Comparison of ENCODE assay signal across 8 mouse cellular contexts in genomic region chr8:9978475-9979230, GRCm38 (mm10). TPM values are rescaled to one million over a fixed set of nuclear protein-coding genes. Genes with fewer than 3 reads are reported as not detected.
A peak's percentile ranks its signal among the peaks of the same experiment; 100 is the strongest.
DNase-seq lines count a peak whose midpoint lies in the region; ATAC-seq and TF ChIP-seq lines count a peak whose summit lies in the region.

No protein-coding gene starts in this region.

- H3K4me1 ChIP-seq in CH12.LX (ENCODE audit: control insufficient read depth in 1 of 2, insufficient read depth in 2 of 2): peaks cover 5 to 35% of the 10 kb centered on the region in 2 experiments; a peak in 3 of 4 replicates
- H3K4me1 ChIP-seq in cortical plate, adult 2 months (ENCODE audit: control insufficient read depth, insufficient read depth, low read length): peaks cover 13% of the 10 kb centered on the region
- H3K4me1 ChIP-seq in hindbrain, embryonic 14.5 days (replicated peaks; ENCODE audit: control insufficient read depth, insufficient read depth, low read length): peaks cover 37% of the 10 kb centered on the region
- peaks cover 43% of the 10 kb centered on the region for H3K4me1 ChIP-seq in midbrain, embryonic 13.5 days (replicated peaks)

- no peaks in the 10 kb centered on the region for H3K27me3 ChIP-seq in CH12.LX (replicated peaks)
- H3K27me3 ChIP-seq in hindbrain, embryonic 14.5 days (ENCODE audit: control insufficient read depth, insufficient read depth, low read length): no peaks in the 10 kb centered on the region
- H3K27me3 ChIP-seq in midbrain, embryonic 13.5 days: no peaks in the 10 kb centered on the region

- TF ChIP-seq RAD21 in CH12.LX (IDR thresholded peaks at IDR 0.05; ENCODE audit: low read depth, low read length): no peak

- dilution Hi-C loops in CH12.LX (cut with MboI; ENCODE audit: extremely low pct_ligation_motif_present, extremely low pct_unique_long_range_greater_than_20kb, low sequenced_read_pairs): no loop called here

- TF ChIP-seq EP300 in CH12.LX (IDR thresholded peaks at IDR 0.05; ENCODE audit: low read length): no peak

- H3K9me3 ChIP-seq in CH12.LX (replicated peaks; ENCODE audit: low read length): no peaks in the 10 kb centered on the region
- no peaks in the 10 kb centered on the region for H3K9me3 ChIP-seq in hindbrain, embryonic 14.5 days (ENCODE audit: control insufficient read depth, low read length)
- H3K9me3 ChIP-seq in midbrain, embryonic 13.5 days: no peaks in the 10 kb centered on the region

- peak overlapping the region; percentile 95 for H3K9ac ChIP-seq in CH12.LX (ENCODE audit: insufficient read depth, low read depth)
- peak overlapping the region; percentile 88 for H3K9ac ChIP-seq in hindbrain, embryonic 14.5 days
- peak overlapping the region; percentile 96 for H3K9ac ChIP-seq in midbrain, embryonic 13.5 days (replicated peaks)

- in situ Hi-C loops in CH12.LX (cut with MboI; ENCODE audit: low pct_ligation_motif_present, low pct_unique_long_range_greater_than_20kb, low sequenced_read_pairs): loop anchor here (25.0 kb wide), 1 partner anchor 334 kb away; no protein-coding TSS in a partner anchor

- WGBS in hindbrain, embryonic 14.5 days: 63% methylated on average over 18 of the region's 18 CpGs
- WGBS in midbrain, embryonic 13.5 days: 63% methylated on average over 18 of the region's 18 CpGs

- no peak for TF ChIP-seq POLR2A in CH12.LX (IDR thresholded peaks at IDR 0.05; ENCODE audit: low read depth, low read length)
- TF ChIP-seq POLR2A in cortical plate, adult 2 months (IDR thresholded peaks at IDR 0.05; ENCODE audit: extremely low read depth, insufficient read depth, low read length): no peak

- no peak overlapping the region for H3K27ac ChIP-seq in CH12.LX (ENCODE audit: insufficient read depth, low read depth)
- no peak overlapping the region for H3K27ac ChIP-seq in cortical plate, adult 2 months (ENCODE audit: insufficient read depth, low read length)
- H3K27ac ChIP-seq in hindbrain, embryonic 14.5 days: no peak overlapping the region
- no peak overlapping the region for H3K27ac ChIP-seq in midbrain, embryonic 13.5 days

- H3K79me2 ChIP-seq in CH12.LX (replicated peaks; ENCODE audit: control insufficient read depth, extremely low read depth, insufficient read depth, poor library complexity, severe bottlenecking): peaks cover 52% of the 10 kb centered on the region

- TF ChIP-seq CTCF in CH12.LX (conservative IDR thresholded peaks at IDR 0.05 in 1 of 2, IDR thresholded peaks at IDR 0.05 in 1 of 2; ENCODE audit: low read depth in 2 of 2, low read length in 2 of 2): no peak
- no peak for TF ChIP-seq CTCF in cortical plate, adult 2 months (IDR thresholded peaks at IDR 0.05; ENCODE audit: extremely low read depth, insufficient read depth, low read length)

- peaks cover 13 to 33% of the 10 kb centered on the region in 2 experiments for H3K36me3 ChIP-seq in CH12.LX (replicated peaks in 1 of 2; ENCODE audit: control insufficient read depth in 1 of 2, insufficient read depth in 1 of 2, low read length in 1 of 2)
- no peaks in the 10 kb centered on the region for H3K36me3 ChIP-seq in hindbrain, embryonic 14.5 days (replicated peaks; ENCODE audit: control insufficient read depth, insufficient read depth)
- peaks cover 4% of the 10 kb centered on the region; the same call in 1 of the 2 replicates for H3K36me3 ChIP-seq in midbrain, embryonic 13.5 days

- peak overlapping the region; percentile 89 for H3K4me2 ChIP-seq in CH12.LX (ENCODE audit: insufficient read depth, low read depth, poor library complexity, severe bottlenecking)
- H3K4me2 ChIP-seq in hindbrain, embryonic 14.5 days (replicated peaks): peak overlapping the region; percentile 56
- peak overlapping the region; percentile 74 for H3K4me2 ChIP-seq in midbrain, embryonic 13.5 days (replicated peaks)

- peak overlapping the region; percentile 71 to 94 (median 77) for H3K4me3 ChIP-seq in CH12.LX (replicated peaks in 1 of 3; ENCODE audit: low read depth in 2 of 3, low read length in 2 of 3, poor library complexity in 1 of 3)
- H3K4me3 ChIP-seq in cortical plate, adult 2 months (ENCODE audit: insufficient read depth, low read length): peak overlapping the region; percentile 91
- peak overlapping the region; percentile 87 for H3K4me3 ChIP-seq in hindbrain, embryonic 14.5 days (replicated peaks; ENCODE audit: low read length)
- H3K4me3 ChIP-seq in midbrain, embryonic 13.5 days (replicated peaks): peak overlapping the region; percentile 93

- DNase-seq in heart, adult 11 months: peak; percentile 84
- no peak for DNase-seq in heart, postnatal 4 days
- peak; percentile 15 for DNase-seq in CH12.LX (ENCODE audit: extremely low read depth)
- DNase-seq in hindbrain, embryonic 14.5 days (ENCODE audit: low spot score): no peak
- DNase-seq in right cerebral cortex, postnatal 14 days: no peak
- no peak for DNase-seq in embryo, embryonic 10 days (ENCODE audit: low spot score)

- ATAC-seq in hindbrain, embryonic 14.5 days (ENCODE audit: low FRiP score): no peak
- ATAC-seq in midbrain, embryonic 13.5 days: no peak

TF ChIP-seq in CH12.LX, 34 proteins besides CTCF, POLR2A, EP300 and RAD21:
- no peak for TF ChIP-seq RCOR1 (conservative IDR thresholded peaks at IDR 0.05; ENCODE audit: low read depth, low read length)

RNA-seq across cellular contexts. Expression of gene Abhd13, which starts 1.1 kb away (rescaled TPM):
- total RNA-seq in heart, postnatal 4 days (2021): 10 to 100 TPM; 16.8 to 19.2 TPM
- total RNA-seq in CH12.LX (2012; rRNA removed) (8.6 and 10.4 TPM in 2 replicates), CH12.LX (2014; rRNA removed) (20.3 and 23.6 TPM in 2 replicates)
- polyA plus RNA-seq in CH12.LX (2012; ENCODE audit: insufficient read length, low read depth): 11.3 and 13.0 TPM in 2 replicates
- 12.9 and 13.0 TPM in 2 replicates for polyA plus RNA-seq in cortical plate, adult 2 months (2012; rRNA removed)
- polyA plus RNA-seq in hindbrain, embryonic 14.5 days (2014; fragmentation: Nextera tagmentation; extraction: Ambion mirVana): 19.8 and 21.4 TPM in 2 replicates
- 13.8 and 14.4 TPM in 2 replicates for polyA plus RNA-seq in midbrain, embryonic 13.5 days (2015; fragmentation: Nextera tagmentation; extraction: Ambion mirVana)

RNA-seq across cellular contexts. Expression of gene Lig4, which starts 1.2 kb away (rescaled TPM):
- total RNA-seq in heart, postnatal 4 days (2021): 1 to 10 TPM; 4.8 to 6.6 TPM
- total RNA-seq in CH12.LX (2012; rRNA removed): 1.7 and 2.5 TPM in 2 replicates
- total RNA-seq in CH12.LX (2014; rRNA removed): 3.1 and 3.2 TPM in 2 replicates
- polyA plus RNA-seq in CH12.LX (2012; ENCODE audit: insufficient read length, low read depth): 7.1 and 7.9 TPM in 2 replicates
- 4.4 and 5.2 TPM in 2 replicates for polyA plus RNA-seq in cortical plate, adult 2 months (2012; rRNA removed)
- 11.6 and 14.9 TPM in 2 replicates for polyA plus RNA-seq in hindbrain, embryonic 14.5 days (2014; fragmentation: Nextera tagmentation; extraction: Ambion mirVana)
- 11.4 and 13.6 TPM in 2 replicates for polyA plus RNA-seq in midbrain, embryonic 13.5 days (2015; fragmentation: Nextera tagmentation; extraction: Ambion mirVana)

RNA-seq across cellular contexts. Expression of gene Tnfsf13b, which starts 27.6 kb away (rescaled TPM):
- total RNA-seq in heart, postnatal 4 days (2021): 1 to 10 TPM; 5.4 to 5.5 TPM
- 0.04 and 0.17 TPM in 2 replicates for total RNA-seq in CH12.LX (2012; rRNA removed)
- 0.85 and 1.4 TPM in 2 replicates for total RNA-seq in CH12.LX (2014; rRNA removed)
- 2.5 and 3.7 TPM in 2 replicates for polyA plus RNA-seq in CH12.LX (2012; ENCODE audit: insufficient read length, low read depth)
- polyA plus RNA-seq in cortical plate, adult 2 months (2012; rRNA removed): 1.1 and 1.7 TPM in 2 replicates
- 0.46 and 0.65 TPM in 2 replicates for polyA plus RNA-seq in hindbrain, embryonic 14.5 days (2014; fragmentation: Nextera tagmentation; extraction: Ambion mirVana)
- polyA plus RNA-seq in midbrain, embryonic 13.5 days (2015; fragmentation: Nextera tagmentation; extraction: Ambion mirVana): 0.32 and 0.34 TPM in 2 replicates

Comparison
In these comparisons a context has a peak if more than half of its experiments do, and no peak if none do; other contexts are left out.
1. DNase-seq: peak in heart, adult 11 months (single experiment) and CH12.LX (single experiment); none in heart, postnatal 4 days (single experiment), hindbrain, embryonic 14.5 days (single experiment), right cerebral cortex, postnatal 14 days (single experiment) and embryo, embryonic 10 days (single experiment).
2. Peak in every context shown above with its lines, with median percentiles within 50 percentile points of each other: H3K4me2 ChIP-seq, H3K4me3 ChIP-seq and H3K9ac ChIP-seq.